Comparison of ENCODE assay signal across 33 mouse cellular contexts in genomic region chr15:102922636-102923500, GRCm38 (mm10). TPM values are rescaled to one million over a fixed set of nuclear protein-coding genes. Genes with fewer than 3 reads are reported as not detected.
DNase-seq lines count a peak whose midpoint lies in the region; ATAC-seq lines count a peak whose summit lies in the region.
"Had no signal": no experiment of that assay in that cellular context is flagged by ENCODE, and none has a peak within 500 bp of the region (broad histone marks: within the 10 kb centered on the region; RNA-seq: fewer than 3 reads in every experiment).

No protein-coding gene starts in this region.

- H3K9ac ChIP-seq in hindbrain, embryonic 14.5 days, result no peak overlapping the region
- H3K9ac ChIP-seq in limb, embryonic 15.5 days, result no peak overlapping the region
- no peak overlapping the region; the same call in 1 of the 2 replicates for H3K9ac ChIP-seq in neural tube, embryonic 14.5 days (replicated peaks; ENCODE audit: low read depth, low read length)
- H3K9ac ChIP-seq: embryonic facial prominence, embryonic 13.5 days had no signal

- DNase-seq in hindbrain, embryonic 10.5 days (ENCODE audit: low spot score), result peak; percentile 37
- no peak for DNase-seq in hindbrain, embryonic 14.5 days (ENCODE audit: low spot score)
- peak; percentile 27 for DNase-seq in embryonic facial prominence, embryonic 10.5 days (ENCODE audit: low spot score)
- DNase-seq in lung, postnatal 36 days, result no peak
- no peak for DNase-seq in gastrocnemius, adult 8-10 months (ENCODE audit: low spot score in 2 of 2)
- DNase-seq: cerebellum, postnatal 10 days; heart, adult 11 months; kidney, adult 8-10 months; layer of hippocampus, postnatal 36 days; right cerebral cortex, postnatal 14 days; thymus, adult 2 months had no signal

- ATAC-seq in hindbrain, embryonic 14.5 days (ENCODE audit: low FRiP score), result no peak
- no peak for ATAC-seq in limb, embryonic 15.5 days (ENCODE audit: insufficient number of reproducible peaks, low FRiP score, low TSS enrichment, low read depth)
- ATAC-seq in neural tube, embryonic 14.5 days (ENCODE audit: low read depth), result no peak
- ATAC-seq: CD4-positive, CD25-positive, alpha-beta regulatory T cell, adult 4 months had no signal

- no peak overlapping the region for H3K4me2 ChIP-seq in hindbrain, embryonic 14.5 days (replicated peaks)
- H3K4me2 ChIP-seq in limb, embryonic 15.5 days, result no peak overlapping the region
- H3K4me2 ChIP-seq in neural tube, embryonic 14.5 days (ENCODE audit: low read depth, low read length), result peak overlapping the region; percentile 23; the same call in 1 of the 2 replicates
- H3K4me2 ChIP-seq: heart, embryonic 11.5 days had no signal

- H3K27me3 ChIP-seq in hindbrain, embryonic 10.5 days (ENCODE audit: insufficient read depth, poor library complexity, severe bottlenecking), result peaks cover 100% of the 10 kb centered on the region
- peaks cover 99% of the 10 kb centered on the region for H3K27me3 ChIP-seq in hindbrain, embryonic 14.5 days (ENCODE audit: control insufficient read depth, insufficient read depth, low read length)
- H3K27me3 ChIP-seq in embryonic facial prominence, embryonic 10.5 days (replicated peaks; ENCODE audit: low read depth, poor library complexity, severe bottlenecking), result peaks cover 100% of the 10 kb centered on the region
- peaks cover 92% of the 10 kb centered on the region for H3K27me3 ChIP-seq in limb, embryonic 15.5 days
- peaks cover 42% of the 10 kb centered on the region for H3K27me3 ChIP-seq in neural tube, embryonic 14.5 days (ENCODE audit: control insufficient read depth, insufficient read depth, low read length)

- H3K36me3 ChIP-seq in hindbrain, embryonic 10.5 days, result no peaks in the 10 kb centered on the region
- H3K36me3 ChIP-seq in hindbrain, embryonic 14.5 days (replicated peaks; ENCODE audit: control insufficient read depth, insufficient read depth), result no peaks in the 10 kb centered on the region
- no peaks in the 10 kb centered on the region for H3K36me3 ChIP-seq in embryonic facial prominence, embryonic 10.5 days (replicated peaks)
- H3K36me3 ChIP-seq in limb, embryonic 15.5 days, result no peaks in the 10 kb centered on the region
- H3K36me3 ChIP-seq in neural tube, embryonic 14.5 days (ENCODE audit: control insufficient read depth, insufficient read depth, low read length), result no peaks in the 10 kb centered on the region
- H3K36me3 ChIP-seq: embryonic facial prominence, embryonic 13.5 days had no signal

- H3K9me3 ChIP-seq in hindbrain, embryonic 10.5 days, result no peaks in the 10 kb centered on the region
- no peaks in the 10 kb centered on the region for H3K9me3 ChIP-seq in hindbrain, embryonic 14.5 days (ENCODE audit: control insufficient read depth, low read length)
- no peaks in the 10 kb centered on the region for H3K9me3 ChIP-seq in embryonic facial prominence, embryonic 10.5 days
- H3K9me3 ChIP-seq in limb, embryonic 15.5 days, result no peaks in the 10 kb centered on the region
- H3K9me3 ChIP-seq in neural tube, embryonic 14.5 days (ENCODE audit: control insufficient read depth, low read length), result no peaks in the 10 kb centered on the region
- H3K9me3 ChIP-seq: embryonic facial prominence, embryonic 13.5 days had no signal

- H3K4me1 ChIP-seq in hindbrain, embryonic 10.5 days (replicated peaks), result peaks cover 12% of the 10 kb centered on the region
- H3K4me1 ChIP-seq in hindbrain, embryonic 14.5 days (replicated peaks; ENCODE audit: control insufficient read depth, insufficient read depth, low read length), result no peaks in the 10 kb centered on the region
- H3K4me1 ChIP-seq in embryonic facial prominence, embryonic 10.5 days, result peaks cover 12% of the 10 kb centered on the region; the same call in 1 of the 2 replicates
- H3K4me1 ChIP-seq in limb, embryonic 15.5 days, result peaks cover 16% of the 10 kb centered on the region
- no peaks in the 10 kb centered on the region for H3K4me1 ChIP-seq in neural tube, embryonic 14.5 days (ENCODE audit: control insufficient read depth, insufficient read depth, low read length)

- no peak overlapping the region for H3K4me3 ChIP-seq in hindbrain, embryonic 10.5 days
- no peak overlapping the region for H3K4me3 ChIP-seq in hindbrain, embryonic 14.5 days (replicated peaks; ENCODE audit: low read length)
- no peak overlapping the region for H3K4me3 ChIP-seq in embryonic facial prominence, embryonic 10.5 days
- peak overlapping the region; percentile 16; the same call in 1 of the 2 replicates for H3K4me3 ChIP-seq in limb, embryonic 15.5 days
- H3K4me3 ChIP-seq in neural tube, embryonic 14.5 days (ENCODE audit: low read depth, low read length), result peak overlapping the region; percentile 29; the same call in 1 of the 2 replicates
- H3K4me3 ChIP-seq: erythroblast, embryonic 14.5 days had no signal

- H3K27ac ChIP-seq in hindbrain, embryonic 10.5 days, result no peak overlapping the region
- H3K27ac ChIP-seq in hindbrain, embryonic 14.5 days, result no peak overlapping the region
- no peak overlapping the region for H3K27ac ChIP-seq in embryonic facial prominence, embryonic 10.5 days (replicated peaks)
- no peak overlapping the region for H3K27ac ChIP-seq in limb, embryonic 15.5 days
- no peak overlapping the region for H3K27ac ChIP-seq in neural tube, embryonic 14.5 days (ENCODE audit: low read depth, low read length)
- H3K27ac ChIP-seq: embryonic facial prominence, embryonic 13.5 days; macrophage; stomach, postnatal 0 days had no signal

- WGBS in hindbrain, embryonic 10.5 days, result 11% methylated on average over 6 of the region's 6 CpGs
- 10% methylated on average over 6 of the region's 6 CpGs for WGBS in hindbrain, embryonic 14.5 days
- 15% methylated on average over 6 of the region's 6 CpGs for WGBS in embryonic facial prominence, embryonic 10.5 days
- 20% methylated on average over 6 of the region's 6 CpGs for WGBS in limb, embryonic 15.5 days
- WGBS in neural tube, embryonic 14.5 days, result 13% methylated on average over 6 of the region's 6 CpGs

RNA-seq across cellular contexts. Expression of gene Hoxc13, which starts 2.0 kb away (rescaled TPM):
- 0.09 and 0.16 TPM in 2 replicates for polyA plus RNA-seq in hindbrain, embryonic 10.5 days (2016; fragmentation: Nextera tagmentation; extraction: Ambion mirVana)
- not detected in 2 replicates for polyA plus RNA-seq in hindbrain, embryonic 14.5 days (2014; fragmentation: Nextera tagmentation; extraction: Ambion mirVana)
- 0.08 TPM in 1 of 2 replicates, not detected in the other for polyA plus RNA-seq in embryonic facial prominence, embryonic 10.5 days (2016; fragmentation: Nextera tagmentation; extraction: Ambion mirVana)
- polyA plus RNA-seq in limb, embryonic 15.5 days (2015; fragmentation: Nextera tagmentation; extraction: Ambion mirVana), result 7.7 and 7.9 TPM in 2 replicates
- not detected in 2 replicates for polyA plus RNA-seq in neural tube, embryonic 14.5 days (2014; fragmentation: Nextera tagmentation; extraction: Ambion mirVana)
- not detected for total RNA-seq in gastrocnemius, adult 8-10 months (2022)
- total RNA-seq: adrenal gland, postnatal 36 days; gastrocnemius, postnatal 14 days; hematopoietic stem cell, adult 5-6 weeks; layer of hippocampus, adult 18-20 months; layer of hippocampus, postnatal 36 days; left cerebral cortex, postnatal 10 days; liver, adult 2 months; monocyte, adult 5-6 weeks had no signal
- polyA plus RNA-seq: CD4-positive, CD25-positive, alpha-beta regulatory T cell, adult 4 months; cortical plate, adult 2 months; erythroblast, embryonic 14.5 days; forebrain, embryonic 14.5 days; frontal cortex, adult 2 months; heart, embryonic 11.5 days; heart, postnatal 0 days; liver, adult 2 months; liver, embryonic 16.5 days; lung, embryonic 16.5 days; macrophage; stomach, postnatal 0 days; thymus, adult 2 months had no signal

RNA-seq across cellular contexts. Expression of gene Hoxc12, which starts 13.7 kb away (rescaled TPM):
- not detected in 2 replicates for polyA plus RNA-seq in hindbrain, embryonic 10.5 days (2016; fragmentation: Nextera tagmentation; extraction: Ambion mirVana)
- polyA plus RNA-seq in hindbrain, embryonic 14.5 days (2014; fragmentation: Nextera tagmentation; extraction: Ambion mirVana), result not detected in 2 replicates
- not detected in 2 replicates for polyA plus RNA-seq in embryonic facial prominence, embryonic 10.5 days (2016; fragmentation: Nextera tagmentation; extraction: Ambion mirVana)
- polyA plus RNA-seq in limb, embryonic 15.5 days (2015; fragmentation: Nextera tagmentation; extraction: Ambion mirVana), result 3.9 TPM in 2 replicates
- not detected in 2 replicates for polyA plus RNA-seq in neural tube, embryonic 14.5 days (2014; fragmentation: Nextera tagmentation; extraction: Ambion mirVana)
- total RNA-seq in gastrocnemius, adult 8-10 months (2022), result not detected
- total RNA-seq: adrenal gland, postnatal 36 days; hematopoietic stem cell, adult 5-6 weeks; layer of hippocampus, adult 18-20 months; layer of hippocampus, postnatal 36 days; left cerebral cortex, postnatal 10 days; liver, adult 2 months; monocyte, adult 5-6 weeks had no signal
- polyA plus RNA-seq: CD4-positive, CD25-positive, alpha-beta regulatory T cell, adult 4 months; cortical plate, adult 2 months; embryonic facial prominence, embryonic 13.5 days; erythroblast, embryonic 14.5 days; forebrain, embryonic 14.5 days; frontal cortex, adult 2 months; heart, embryonic 11.5 days; heart, postnatal 0 days; liver, adult 2 months; liver, embryonic 16.5 days; lung, embryonic 16.5 days; macrophage; stomach, postnatal 0 days; thymus, adult 2 months had no signal

RNA-seq across cellular contexts. Expression of gene Hoxc11, which starts 31.4 kb away (rescaled TPM):
- polyA plus RNA-seq in hindbrain, embryonic 10.5 days (2016; fragmentation: Nextera tagmentation; extraction: Ambion mirVana), result not detected in 2 replicates
- not detected in 2 replicates for polyA plus RNA-seq in hindbrain, embryonic 14.5 days (2014; fragmentation: Nextera tagmentation; extraction: Ambion mirVana)
- polyA plus RNA-seq in embryonic facial prominence, embryonic 10.5 days (2016; fragmentation: Nextera tagmentation; extraction: Ambion mirVana), result not detected in 2 replicates
- 1.5 and 1.7 TPM in 2 replicates for polyA plus RNA-seq in limb, embryonic 15.5 days (2015; fragmentation: Nextera tagmentation; extraction: Ambion mirVana)
- not detected in 2 replicates for polyA plus RNA-seq in neural tube, embryonic 14.5 days (2014; fragmentation: Nextera tagmentation; extraction: Ambion mirVana)
- total RNA-seq in gastrocnemius, adult 8-10 months (2022), result 1 to 10 TPM; 6.0 to 8.8 (median 7.6) TPM
- total RNA-seq: adrenal gland, postnatal 36 days; ES-E14; hematopoietic stem cell, adult 5-6 weeks; layer of hippocampus, adult 18-20 months; layer of hippocampus, postnatal 36 days; left cerebral cortex, postnatal 10 days; liver, adult 2 months; monocyte, adult 5-6 weeks had no signal
- polyA plus RNA-seq: CD4-positive, CD25-positive, alpha-beta regulatory T cell, adult 4 months; cortical plate, adult 2 months; embryonic facial prominence, embryonic 13.5 days; erythroblast, embryonic 14.5 days; forebrain, embryonic 14.5 days; frontal cortex, adult 2 months; heart, embryonic 11.5 days; heart, postnatal 0 days; liver, adult 2 months; liver, embryonic 16.5 days; lung, embryonic 16.5 days; macrophage; stomach, postnatal 0 days had no signal

RNA-seq across cellular contexts. Expression of gene Hoxc10, which starts 43.7 kb away (rescaled TPM):
- polyA plus RNA-seq in hindbrain, embryonic 10.5 days (2016; fragmentation: Nextera tagmentation; extraction: Ambion mirVana), result not detected in 2 replicates
- not detected in 2 replicates for polyA plus RNA-seq in hindbrain, embryonic 14.5 days (2014; fragmentation: Nextera tagmentation; extraction: Ambion mirVana)
- polyA plus RNA-seq in embryonic facial prominence, embryonic 10.5 days (2016; fragmentation: Nextera tagmentation; extraction: Ambion mirVana), result not detected in 2 replicates
- 5.6 and 6.0 TPM in 2 replicates for polyA plus RNA-seq in limb, embryonic 15.5 days (2015; fragmentation: Nextera tagmentation; extraction: Ambion mirVana)
- polyA plus RNA-seq in neural tube, embryonic 14.5 days (2014; fragmentation: Nextera tagmentation; extraction: Ambion mirVana), result 46.1 and 94.7 TPM in 2 replicates
- total RNA-seq in gastrocnemius, adult 8-10 months (2022), result 100 to 1,000 TPM in 1 of 4 experiments, 10 to 100 TPM in 3; 77.4 to 106 (median 88.9) TPM
- total RNA-seq: hematopoietic stem cell, adult 5-6 weeks; layer of hippocampus, adult 18-20 months; layer of hippocampus, postnatal 36 days; left cerebral cortex, postnatal 10 days; liver, adult 2 months; monocyte, adult 5-6 weeks had no signal
- polyA plus RNA-seq: CD4-positive, CD25-positive, alpha-beta regulatory T cell, adult 4 months; cortical plate, adult 2 months; erythroblast, embryonic 14.5 days; forebrain, embryonic 14.5 days; frontal cortex, adult 2 months; heart, postnatal 0 days; liver, adult 2 months; liver, embryonic 16.5 days; lung, embryonic 16.5 days; macrophage; stomach, postnatal 0 days had no signal

RNA-seq across cellular contexts. Expression of gene Hoxc5, which starts 44.4 kb away (rescaled TPM):
- polyA plus RNA-seq in hindbrain, embryonic 10.5 days (2016; fragmentation: Nextera tagmentation; extraction: Ambion mirVana), result 0.37 and 10.8 TPM in 2 replicates
- polyA plus RNA-seq in hindbrain, embryonic 14.5 days (2014; fragmentation: Nextera tagmentation; extraction: Ambion mirVana), result 25.0 and 32.2 TPM in 2 replicates
- 0.07 and 0.18 TPM in 2 replicates for polyA plus RNA-seq in embryonic facial prominence, embryonic 10.5 days (2016; fragmentation: Nextera tagmentation; extraction: Ambion mirVana)
- 2.3 TPM in 2 replicates for polyA plus RNA-seq in limb, embryonic 15.5 days (2015; fragmentation: Nextera tagmentation; extraction: Ambion mirVana)
- polyA plus RNA-seq in neural tube, embryonic 14.5 days (2014; fragmentation: Nextera tagmentation; extraction: Ambion mirVana), result 3.6 and 10.2 TPM in 2 replicates
- total RNA-seq in gastrocnemius, adult 8-10 months (2022), result 1 to 10 TPM; 1.6 to 3.4 (median 2.4) TPM
- total RNA-seq: hematopoietic stem cell, adult 5-6 weeks; layer of hippocampus, adult 18-20 months; layer of hippocampus, postnatal 36 days; left cerebral cortex, postnatal 10 days; monocyte, adult 5-6 weeks had no signal
- polyA plus RNA-seq: CD4-positive, CD25-positive, alpha-beta regulatory T cell, adult 4 months; cortical plate, adult 2 months; erythroblast, embryonic 14.5 days; forebrain, embryonic 14.5 days; frontal cortex, adult 2 months; heart, postnatal 0 days; liver, adult 2 months; macrophage had no signal

Comparison
In these comparisons a context has a peak if more than half of its experiments do, and no peak if none do; other contexts are left out.
1. DNase-seq: peak in hindbrain, embryonic 10.5 days (single experiment) and embryonic facial prominence, embryonic 10.5 days (single experiment); none in hindbrain, embryonic 14.5 days (single experiment), lung, postnatal 36 days (single experiment) and gastrocnemius, adult 8-10 months (0 of 2).
2. H3K4me3 ChIP-seq: peak in limb, embryonic 15.5 days (single experiment) and neural tube, embryonic 14.5 days (single experiment); none in hindbrain, embryonic 10.5 days (single experiment), hindbrain, embryonic 14.5 days (single experiment) and embryonic facial prominence, embryonic 10.5 days (single experiment).